Mouse (Mus musculus) CH12.LX (cell line): ENCODE data around the gene Ran. TPM values are rescaled to one million over a fixed set of nuclear protein-coding genes. Genes with fewer than 3 reads are reported as not detected.

Experiments used
- DNase-seq: peaks from one replicate; pipeline ENCODE4 v3.0.0-alpha.2; 2013; ENCODE audit errors: extremely low read depth
- H3K27ac ChIP-seq: 2 replicates; pipeline ENCODE4 v1.5.1; 2012; ENCODE audit warnings: low read depth, mild to moderate bottlenecking, control low read depth, moderate library complexity; ENCODE audit not compliant: insufficient read depth
- H3K27me3 ChIP-seq: replicated peaks from 2 replicates; pipeline ENCODE3; 2012; ENCODE audit warnings: inconsistent platforms
- H3K36me3 ChIP-seq, 2 experiments: replicated peaks in 1 of 2; 2 replicates each; pipeline versions ENCODE3 to v1.6.1; 2012; ENCODE audit warnings: inconsistent platforms in 1 of 2, low read length in 1 of 2, mild to moderate bottlenecking in 1 of 2, mixed read lengths in 1 of 2, moderate library complexity in 1 of 2; ENCODE audit not compliant: control insufficient read depth in 1 of 2, insufficient read depth in 1 of 2
- H3K4me1 ChIP-seq, 2 experiments: 2 replicates each; pipeline ENCODE4 v1.6.1; 2012; ENCODE audit warnings: inconsistent platforms in 1 of 2, moderate library complexity in 1 of 2; ENCODE audit not compliant: insufficient read depth in 2 of 2, control insufficient read depth in 1 of 2
- H3K4me2 ChIP-seq: 2 replicates; pipeline ENCODE4 v1.6.1; 2012; ENCODE audit warnings: low read depth, mild to moderate bottlenecking, control low read depth; ENCODE audit not compliant: poor library complexity, insufficient read depth, severe bottlenecking
- H3K4me3 ChIP-seq, 3 experiments: fragments of 150-350 bp in 1 of 3; sonication (generic) in 1 of 3; replicated peaks in 1 of 3; 2 replicates each; pipeline versions ENCODE3 to v1.5.1; 2011 to 2012; ENCODE audit warnings: low read depth in 2 of 3, low read length in 2 of 3, mild to moderate bottlenecking in 2 of 3, moderate library complexity in 2 of 3, control low read depth in 1 of 3, improper control_type of control experiment in 1 of 3, inconsistent platforms in 1 of 3, mixed read lengths in 1 of 3; ENCODE audit not compliant: poor library complexity in 1 of 3
- H3K79me2 ChIP-seq: replicated peaks from 2 replicates; pipeline ENCODE4 v1.6.1; 2012; ENCODE audit warnings: mild to moderate bottlenecking, moderate library complexity; ENCODE audit not compliant: control insufficient read depth, poor library complexity, insufficient read depth, severe bottlenecking; ENCODE audit errors: extremely low read depth
- H3K9ac ChIP-seq: 2 replicates; pipeline ENCODE4 v1.6.1; 2012; ENCODE audit warnings: low read depth, mild to moderate bottlenecking, control low read depth, moderate library complexity; ENCODE audit not compliant: insufficient read depth
- H3K9me3 ChIP-seq: replicated peaks from 2 replicates; pipeline ENCODE3; 2012; ENCODE audit warnings: low read length, inconsistent platforms, mixed read lengths
- CHD1 ChIP-seq: IDR thresholded peaks from 2 replicates; pipeline ENCODE4 v1.6.1; 2012; ENCODE audit warnings: low read depth, low read length, improper control_type of control experiment, inconsistent platforms
- CHD2 ChIP-seq: IDR thresholded peaks from 2 replicates; pipeline ENCODE4 v1.6.1; 2011; ENCODE audit warnings: low read length, improper control_type of control experiment
- CTCF ChIP-seq, 2 experiments: IDR thresholded peaks in 1 of 2; conservative IDR thresholded peaks in 1 of 2; 2 replicates each; pipeline ENCODE4 v1.5.1; 2011 to 2012; ENCODE audit warnings: low read depth in 2 of 2, low read length in 2 of 2, improper control_type of control experiment in 1 of 2, inconsistent platforms in 1 of 2, mild to moderate bottlenecking in 1 of 2, moderate library complexity in 1 of 2
- ELF1 ChIP-seq: IDR thresholded peaks from 2 replicates; pipeline ENCODE4 v1.6.1; 2014; ENCODE audit warnings: low read depth, mild to moderate bottlenecking, inconsistent platforms, low read length, improper control_type of control experiment
- ETS1 ChIP-seq: conservative IDR thresholded peaks from 2 replicates; pipeline ENCODE4 v1.6.1; 2012; ENCODE audit warnings: low read depth, mild to moderate bottlenecking, inconsistent platforms, low read length, improper control_type of control experiment, moderate library complexity
- GABPA ChIP-seq: IDR thresholded peaks from 2 replicates; pipeline ENCODE4 v1.6.1; 2012; ENCODE audit warnings: low read depth, low read length, improper control_type of control experiment, inconsistent platforms; ENCODE audit not compliant: insufficient replicate concordance
- JUN ChIP-seq: IDR thresholded peaks from 2 replicates; pipeline ENCODE4 v1.6.1; 2011; ENCODE audit warnings: low read depth, mild to moderate bottlenecking, low read length, improper control_type of control experiment, moderate library complexity; ENCODE audit not compliant: insufficient read depth
- MAX ChIP-seq: IDR thresholded peaks from 2 replicates; pipeline ENCODE4 v1.6.1; 2011; ENCODE audit warnings: low read length, improper control_type of control experiment
- MAZ ChIP-seq: IDR thresholded peaks from 2 replicates; pipeline ENCODE4 v1.6.1; 2012; ENCODE audit warnings: low read depth, mild to moderate bottlenecking, inconsistent platforms, low read length, improper control_type of control experiment, moderate library complexity
- MEF2A ChIP-seq: IDR thresholded peaks from 2 replicates; pipeline ENCODE4 v1.6.1; 2014; ENCODE audit warnings: low read depth, mild to moderate bottlenecking, inconsistent platforms, low read length, improper control_type of control experiment, borderline replicate concordance
- MYC ChIP-seq: IDR thresholded peaks from 2 replicates; pipeline ENCODE4 v1.6.1; 2011; ENCODE audit warnings: low read depth, mild to moderate bottlenecking, improper control_type of control experiment, low read length
- NELFE ChIP-seq: IDR thresholded peaks from 2 replicates; pipeline ENCODE4 v1.6.1; 2011; ENCODE audit warnings: low read depth, low read length, improper control_type of control experiment
- NRF1 ChIP-seq: IDR thresholded peaks from 2 replicates; pipeline ENCODE4 v1.6.1; 2014; ENCODE audit warnings: low read depth, mild to moderate bottlenecking, inconsistent platforms, low read length, improper control_type of control experiment, moderate library complexity
- TCF12 ChIP-seq: IDR thresholded peaks from 2 replicates; pipeline ENCODE4 v1.6.1; 2014; ENCODE audit warnings: low read depth, mild to moderate bottlenecking, inconsistent platforms, low read length, improper control_type of control experiment
- UBTF ChIP-seq: IDR thresholded peaks from 2 replicates; pipeline ENCODE4 v1.6.1; 2012; ENCODE audit warnings: low read depth, mild to moderate bottlenecking, inconsistent platforms, low read length, improper control_type of control experiment, moderate library complexity
- USF1 ChIP-seq: IDR thresholded peaks from 2 replicates; pipeline ENCODE4 v1.6.1; 2014; ENCODE audit warnings: low read depth, mild to moderate bottlenecking, inconsistent platforms, low read length, improper control_type of control experiment
- USF2 ChIP-seq: conservative IDR thresholded peaks from 2 replicates; pipeline ENCODE4 v1.6.1; 2011; ENCODE audit warnings: low read depth, low read length, improper control_type of control experiment
- ZC3H11A ChIP-seq: IDR thresholded peaks from 2 replicates; pipeline ENCODE4 v1.6.1; 2012; ENCODE audit warnings: low read depth, mild to moderate bottlenecking, inconsistent platforms, low read length, improper control_type of control experiment
- ZNF384 ChIP-seq: IDR thresholded peaks from 2 replicates; pipeline ENCODE4 v1.6.1; 2012; ENCODE audit warnings: low read depth, low read length, improper control_type of control experiment, inconsistent platforms
- dilution Hi-C: fragments of 300-500 bp; cut with MboI; formaldehyde crosslinking; loops from 2 replicates; pipeline ENCODE4 v1.14.3; 2020; ENCODE audit warnings: low sequenced_read_pairs; ENCODE audit not compliant: extremely low pct_unique_long_range_greater_than_20kb, extremely low pct_ligation_motif_present
- in situ Hi-C: fragments of 300-500 bp; cut with MboI; formaldehyde crosslinking; loops from 3 replicates; pipeline ENCODE4 v1.14.3; 2019; ENCODE audit warnings: low sequenced_read_pairs, low pct_ligation_motif_present, low pct_unique_long_range_greater_than_20kb, mixed read lengths
- polyA plus RNA-seq: library from polyadenylated mRNA; unstranded; fragments of >175 nt; gene quantifications from 2 replicates; pipeline ENCODE4 v1.2.1, GENCODE M21; 2012; ENCODE audit warnings: low read depth; ENCODE audit not compliant: insufficient read length
- total RNA-seq, 2 experiments: library from RNA; depleted of rRNA; stranded (reverse); fragments of 300-350 nt in 1 of 2; fragments of >200 nt in 1 of 2; gene quantifications; 2 replicates each; pipeline ENCODE4 v1.2.3; 2012 to 2014

Ran gene
- total and polyA plus RNA-seq, 3 experiments: 847 to 1,512 (median 1,083) TPM

- no peaks in the 10 kb centered on the region for H3K9me3 ChIP-seq
- in situ Hi-C loops: loop anchor here (25.0 kb wide), 1 partner anchor 1394 kb away; no protein-coding TSS in a partner anchor
- H3K27me3 ChIP-seq: peaks cover 7% of the 10 kb centered on the region
- no peak overlapping the region for H3K4me2 ChIP-seq
- TF ChIP-seq ETS1 (no peak), ZNF384 (no peak), ELF1 (no peak), JUN (no peak), CTCF (conservative IDR thresholded peaks at IDR 0.05 in 1 of 2, IDR thresholded peaks at IDR 0.05 in 1 of 2; ENCODE audit: low read depth in 2 of 2, low read length in 2 of 2) (peak in 1 of 2 experiments; percentile 15; a peak in 1 of 4 replicates), CHD2 (no peak)
- TF ChIP-seq, all 38 proteins: peak for 1
- dilution Hi-C loops: no loop called here
- Histone ChIP-seq H3K4me1 (peaks cover 5 to 21% of the 10 kb centered on the region in 2 experiments), H3K36me3 (peaks cover 0 to 2% of the 10 kb centered on the region in 2 experiments), H3K9ac (no peak overlapping the region), H3K4me3 (no peak overlapping the region), H3K79me2 (no peaks in the 10 kb centered on the region), H3K27ac (no peak overlapping the region)
- no peak for DNase-seq
These were observed 13.7 kb upstream of the Ran start for GRCm38 (mm10) chr5:129006031-129006788.

- DNase-seq: no peak
- H3K4me1 ChIP-seq: peaks cover 7 to 28% of the 10 kb centered on the region in 2 experiments
These were observed 12.5 kb upstream of the Ran start for GRCm38 (mm10) chr5:129007105-129007957.

More at GRCm38 (mm10) chr5:129007105-129007957, 12.5 kb upstream of the Ran start:
- in situ Hi-C loops: loop anchor here (25.0 kb wide), 1 partner anchor 1395 kb away; no protein-coding TSS in a partner anchor
- TF ChIP-seq MAZ (no peak), ZC3H11A (no peak), CTCF (conservative IDR thresholded peaks at IDR 0.05 in 1 of 2, IDR thresholded peaks at IDR 0.05 in 1 of 2; ENCODE audit: low read depth in 2 of 2, low read length in 2 of 2) (no peak), MAX (no peak), UBTF (no peak), MEF2A (no peak), USF1 (no peak), NRF1 (no peak), USF2 (no peak), MYC (no peak), GABPA (no peak), CHD1 (no peak), TCF12 (no peak), NELFE (no peak)
- Histone ChIP-seq H3K79me2 (no peaks in the 10 kb centered on the region), H3K9ac (peak overlapping the region; percentile 73), H3K27ac (no peak overlapping the region), H3K27me3 (peaks cover 7% of the 10 kb centered on the region), H3K36me3 (peaks cover 0 to 2% of the 10 kb centered on the region in 2 experiments), H3K4me3 (peak overlapping the region in 2 of 3 experiments; percentile 54 to 62), H3K4me2 (peak overlapping the region; percentile 84), H3K9me3 (no peaks in the 10 kb centered on the region)
- dilution Hi-C loops: no loop called here
